Mouse (Mus musculus): ENCODE data around the gene Trpv4.

Gene Trpv4

GRCm38 (mm10) chr5:114588416-114588815 lies 69.8 kb downstream of the Trpv4 start:
- DNase-seq: no peak

GRCm38 (mm10) chr5:114587908-114588307 lies 70.3 kb downstream of the Trpv4 start:
- DNase-seq: no peak

- no peak for DNase-seq
Observed at GRCm38 (mm10) chr5:114585682-114586081, 72.5 kb downstream of the Trpv4 start.

- no peak for DNase-seq
Observed at GRCm38 (mm10) chr5:114584293-114585104, 73.7 kb downstream of the Trpv4 start.

- DNase-seq: no peak
Observed at GRCm38 (mm10) chr5:114583490-114584175, 74.6 kb downstream of the Trpv4 start.

GRCm38 (mm10) chr5:114583046-114583445 lies 75.2 kb downstream of the Trpv4 start:
- DNase-seq: no peak

GRCm38 (mm10) chr5:114581486-114581885 lies 76.7 kb downstream of the Trpv4 start:
- peak in 1 of 2 experiments; percentile 67 for DNase-seq

- no peak for DNase-seq
Observed at GRCm38 (mm10) chr5:114579714-114580357, 78.4 kb downstream of the Trpv4 start.

GRCm38 (mm10) chr5:114578361-114578760 lies 79.9 kb downstream of the Trpv4 start:
- no peak for DNase-seq

- DNase-seq: peak in 1 of 2 experiments; percentile 31
Observed at GRCm38 (mm10) chr5:114575986-114576605, 82.1 kb downstream of the Trpv4 start.

- DNase-seq: peak; percentile 79 to 81
Observed at GRCm38 (mm10) chr5:114575530-114575929, 82.7 kb downstream of the Trpv4 start.

- DNase-seq: no peak
Observed at GRCm38 (mm10) chr5:114575010-114575409, 83.2 kb downstream of the Trpv4 start.

GRCm38 (mm10) chr5:114573920-114574628 lies 84.1 kb downstream of the Trpv4 start:
- no peak for DNase-seq

- no peak for DNase-seq
Observed at GRCm38 (mm10) chr5:114572997-114573396, 85.2 kb downstream of the Trpv4 start.

Data from cerebellum, postnatal 14 days (tissue).